Mouse (Mus musculus) embryo, embryonic 11.5 days (tissue): Measurements from ENCODE around the gene Snx1.

Experiments
- DNase-seq: peaks from one replicate; pipeline ENCODE4 v3.0.0-alpha.2; 2012; ENCODE audit warnings: low read depth, low spot score

Snx1 gene

DNA sequence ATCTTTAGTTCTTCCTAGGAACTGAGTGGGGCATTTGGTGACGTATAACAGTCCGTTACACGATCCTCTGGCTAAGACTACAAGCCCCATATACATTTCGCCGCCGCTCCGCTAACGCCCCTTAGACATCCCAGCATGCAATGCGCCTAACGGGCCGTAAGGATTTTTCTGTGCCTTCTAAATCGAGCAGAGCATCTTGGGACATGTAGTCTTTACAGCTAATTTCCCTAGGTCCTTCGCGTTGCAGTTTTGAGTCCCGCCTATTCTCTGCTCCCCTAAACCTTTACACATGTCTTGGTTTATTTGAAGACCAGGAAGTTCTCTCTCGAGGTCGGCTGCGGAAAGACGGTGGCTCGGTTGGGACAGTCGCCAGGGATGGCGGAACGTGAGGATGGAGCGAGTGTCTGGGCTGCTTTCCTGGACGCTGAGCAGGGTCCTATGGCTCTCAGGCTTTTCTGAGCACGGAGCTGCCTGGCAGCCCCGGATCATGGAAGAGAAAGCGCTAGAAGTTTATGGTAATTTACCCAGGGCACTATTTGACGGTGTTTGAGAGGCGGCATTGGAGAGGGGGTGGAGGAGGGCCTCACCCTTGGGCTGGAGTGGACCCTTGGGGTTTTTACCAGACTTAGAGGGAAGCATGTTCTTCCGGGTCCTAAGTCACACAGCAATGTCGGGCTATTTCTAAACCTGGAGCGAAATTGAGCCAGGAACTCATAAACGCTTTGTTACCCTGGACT is at the start of gene Snx1, which contains the start of gene Ciao2a:
TSS of gene Snx1 (minus strand) at position 132 of the 737 bp plus-strand sequence.
TSS of gene Ciao2a (plus strand) at position 156 of the 737 bp plus-strand sequence.
- peak; percentile 92 for DNase-seq

DNA sequence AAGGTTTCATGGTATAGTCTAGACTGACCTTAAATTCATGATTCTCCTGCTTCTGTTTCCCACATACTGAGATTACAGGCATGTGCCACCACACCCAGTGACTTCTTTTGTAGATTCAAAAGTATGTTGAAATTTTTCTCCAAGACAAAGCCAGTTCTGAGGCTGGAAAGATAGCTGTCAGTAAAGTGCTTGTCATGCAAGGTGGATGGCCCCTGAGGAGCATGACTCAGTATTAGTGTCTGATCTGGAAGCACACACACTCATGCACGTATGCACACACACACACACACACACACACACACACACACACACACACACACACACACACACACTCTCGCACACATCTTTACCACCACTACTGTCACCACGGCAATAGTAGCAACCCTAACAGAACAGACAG is 48.6 kb upstream of the Snx1 start:
- no peak for DNase-seq

DNA sequence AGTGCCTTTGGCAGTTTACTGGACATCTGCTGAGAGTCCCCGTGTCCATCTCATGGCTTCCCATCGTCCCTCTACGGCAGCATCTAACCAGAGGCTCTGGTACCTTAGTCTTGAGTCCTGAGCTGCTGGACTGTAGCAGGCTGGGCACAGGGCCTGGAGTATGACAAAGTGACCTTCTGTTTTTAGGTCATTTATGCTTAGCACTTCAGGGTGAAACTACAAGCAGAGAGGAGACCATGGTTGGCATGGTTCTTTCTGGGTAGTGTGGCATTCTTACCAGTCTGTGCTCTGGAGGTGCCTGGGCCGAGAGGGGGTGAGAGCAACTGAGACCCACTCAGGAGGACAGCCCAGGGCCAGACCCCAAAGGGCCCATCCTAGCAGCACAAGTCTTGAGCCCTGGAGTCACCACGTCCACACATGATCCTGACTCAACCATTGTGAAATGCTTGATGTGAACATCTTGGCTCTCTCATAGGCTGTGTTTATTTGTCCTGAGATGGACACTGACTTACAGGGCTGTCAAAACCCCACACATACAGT is 47.0 kb upstream of the Snx1 start:
- no peak for DNase-seq

DNA sequence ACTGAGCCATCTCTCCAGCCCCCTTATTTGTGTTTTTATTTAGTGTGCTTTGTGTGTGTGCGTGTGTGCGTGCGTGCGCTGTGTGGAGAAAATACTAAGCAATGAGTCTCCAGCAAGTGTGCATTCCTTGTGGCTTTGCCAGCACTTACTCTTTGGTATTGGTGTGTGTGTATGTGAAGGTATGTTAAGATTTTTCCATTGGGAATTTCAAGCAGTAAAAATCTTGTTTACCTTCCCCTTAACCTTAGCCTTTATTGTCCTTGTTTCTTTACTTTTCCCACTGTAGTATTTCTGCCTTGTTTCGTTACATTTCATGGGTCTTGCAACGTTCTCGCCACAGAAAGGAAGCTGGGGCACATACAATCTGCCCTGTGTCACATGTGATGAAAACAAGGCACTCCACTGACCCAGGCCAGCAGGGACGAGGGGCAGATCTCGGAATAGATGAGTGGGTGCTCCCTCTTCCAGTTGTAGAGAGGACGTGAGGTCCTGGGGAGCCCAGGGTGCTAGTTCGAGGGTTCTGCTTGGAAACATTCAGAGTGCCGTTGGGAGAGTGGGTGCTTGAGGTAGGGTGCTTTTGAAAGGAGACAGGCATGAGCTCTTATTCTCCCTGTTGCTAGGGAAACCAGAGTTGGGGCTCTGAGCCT is 45.0 kb upstream of the Snx1 start:
- DNase-seq: no peak

DNA sequence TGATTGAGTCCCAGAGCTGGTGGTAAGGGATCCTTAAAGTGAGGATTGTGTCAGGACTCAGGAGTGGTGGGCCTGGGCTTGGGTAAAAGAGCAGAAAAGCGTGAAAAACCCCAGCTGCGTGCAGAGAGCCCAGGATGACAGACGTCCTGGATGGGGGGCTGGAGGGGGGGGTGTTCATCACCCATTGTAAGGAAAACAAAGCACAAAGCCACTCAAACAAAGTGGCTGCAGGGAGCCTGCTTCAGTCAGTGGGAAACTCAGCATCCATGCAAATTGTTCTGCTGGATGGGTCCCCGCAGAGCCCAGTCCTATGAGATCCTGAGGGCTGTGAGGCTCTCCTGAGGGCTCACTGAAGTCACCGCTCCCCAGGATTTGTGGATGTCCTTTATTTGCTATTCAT is 44.1 kb upstream of the Snx1 start:
- no peak for DNase-seq

DNA sequence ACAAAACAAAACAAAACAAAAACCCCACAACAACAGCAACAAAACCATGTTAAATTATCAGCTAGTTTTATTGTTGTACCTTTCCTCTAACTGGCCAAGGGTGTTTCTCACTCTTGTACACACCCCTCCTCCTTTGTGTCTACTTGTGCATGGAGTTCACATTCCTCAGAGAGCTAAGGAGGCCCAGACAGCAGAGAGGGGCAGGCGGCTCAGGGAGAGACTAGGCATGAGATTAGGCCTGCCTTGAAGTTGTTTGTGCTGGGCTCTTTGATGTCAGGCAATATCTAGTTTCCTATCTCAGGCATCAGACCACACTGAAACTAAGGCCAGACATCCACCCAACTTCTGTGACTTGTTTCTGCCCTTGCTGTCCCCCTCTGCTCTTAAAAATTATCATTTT is 41.8 kb upstream of the Snx1 start:
- no peak for DNase-seq

DNA sequence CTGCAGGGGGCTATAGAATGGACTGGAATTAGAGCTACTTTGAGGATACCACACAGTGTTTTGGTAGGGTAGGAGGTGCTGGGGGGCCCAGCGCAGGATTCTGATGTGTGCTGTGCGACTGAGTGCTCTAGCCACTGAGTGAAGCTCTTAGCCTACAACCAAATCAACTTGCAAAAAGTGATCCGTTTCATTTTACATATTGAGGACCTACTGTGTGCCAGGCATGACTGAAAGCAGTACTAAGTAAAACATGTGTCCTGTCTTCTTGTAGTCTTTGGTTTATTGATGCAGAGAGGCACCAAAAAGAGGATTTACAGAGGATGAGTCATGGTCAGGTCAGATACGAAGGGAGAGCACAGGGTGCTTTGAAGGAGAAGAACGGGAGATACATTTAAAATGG is 40.8 kb upstream of the Snx1 start:
- no peak for DNase-seq

DNA sequence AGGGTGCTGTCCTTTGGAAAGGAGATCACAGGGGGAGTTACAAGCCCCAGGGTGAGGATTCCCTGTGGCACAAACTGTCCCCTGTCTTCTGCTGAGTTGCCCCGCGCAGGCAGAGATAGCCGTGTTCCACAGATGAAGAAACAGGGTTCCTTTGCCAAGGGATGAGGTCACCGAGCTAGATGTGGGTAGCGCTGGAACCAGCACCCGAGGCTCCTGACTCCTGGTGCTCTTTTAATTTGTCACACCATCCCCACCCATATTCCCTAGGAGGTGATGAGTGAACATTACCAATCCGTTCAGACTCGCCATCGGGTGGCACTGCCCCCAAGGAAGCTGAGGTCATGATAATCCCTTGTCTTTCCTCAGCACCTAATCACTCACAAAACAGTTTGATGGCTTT is 36.6 kb upstream of the Snx1 start:
- no peak for DNase-seq

DNA sequence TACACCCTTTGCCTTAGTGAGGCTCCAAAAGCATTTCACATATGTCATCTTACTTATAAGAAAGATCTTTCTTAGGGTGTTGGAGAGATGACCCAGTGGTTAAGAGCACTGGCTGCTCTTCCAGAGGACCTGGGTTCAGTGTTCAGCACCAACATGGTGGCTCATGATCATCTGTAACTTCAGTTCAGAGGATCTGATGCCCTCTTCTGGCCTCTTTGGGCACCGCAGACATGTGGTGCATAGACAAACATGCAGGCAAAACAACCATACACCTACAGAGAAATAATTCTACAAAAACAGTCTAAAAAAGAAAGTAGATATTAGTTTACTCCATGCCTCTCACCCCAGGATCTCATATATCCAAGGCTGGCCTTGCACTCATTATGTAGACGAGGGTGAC is 33.8 kb upstream of the Snx1 start:
- DNase-seq: no peak

DNA sequence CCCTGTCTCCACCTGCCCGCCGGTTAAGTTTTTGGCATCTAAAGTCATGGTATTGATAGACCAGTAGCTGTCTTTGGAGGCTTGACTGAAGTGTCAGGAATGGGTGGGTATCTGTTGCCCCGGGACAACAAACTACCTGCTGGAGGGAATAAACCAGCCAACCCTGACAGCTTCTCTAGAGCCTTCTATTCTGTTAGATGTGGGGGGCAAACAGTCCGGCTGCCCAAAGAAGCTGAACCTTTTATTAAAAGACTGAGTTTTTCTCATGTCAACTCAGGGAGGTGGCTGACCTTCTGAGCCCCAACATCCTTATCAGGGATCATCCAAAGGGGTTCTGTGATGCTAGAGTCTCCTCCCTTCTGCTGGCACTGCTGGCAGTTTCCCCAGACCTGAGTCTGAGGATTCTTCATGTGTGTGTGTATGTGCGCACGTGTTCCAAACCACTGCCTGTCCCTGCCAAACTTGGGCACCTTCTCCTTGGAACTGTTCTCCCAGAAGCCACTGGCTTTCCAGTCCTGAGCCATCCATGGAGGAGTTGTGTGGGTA is 32.6 kb upstream of the Snx1 start:
- no peak for DNase-seq

DNA sequence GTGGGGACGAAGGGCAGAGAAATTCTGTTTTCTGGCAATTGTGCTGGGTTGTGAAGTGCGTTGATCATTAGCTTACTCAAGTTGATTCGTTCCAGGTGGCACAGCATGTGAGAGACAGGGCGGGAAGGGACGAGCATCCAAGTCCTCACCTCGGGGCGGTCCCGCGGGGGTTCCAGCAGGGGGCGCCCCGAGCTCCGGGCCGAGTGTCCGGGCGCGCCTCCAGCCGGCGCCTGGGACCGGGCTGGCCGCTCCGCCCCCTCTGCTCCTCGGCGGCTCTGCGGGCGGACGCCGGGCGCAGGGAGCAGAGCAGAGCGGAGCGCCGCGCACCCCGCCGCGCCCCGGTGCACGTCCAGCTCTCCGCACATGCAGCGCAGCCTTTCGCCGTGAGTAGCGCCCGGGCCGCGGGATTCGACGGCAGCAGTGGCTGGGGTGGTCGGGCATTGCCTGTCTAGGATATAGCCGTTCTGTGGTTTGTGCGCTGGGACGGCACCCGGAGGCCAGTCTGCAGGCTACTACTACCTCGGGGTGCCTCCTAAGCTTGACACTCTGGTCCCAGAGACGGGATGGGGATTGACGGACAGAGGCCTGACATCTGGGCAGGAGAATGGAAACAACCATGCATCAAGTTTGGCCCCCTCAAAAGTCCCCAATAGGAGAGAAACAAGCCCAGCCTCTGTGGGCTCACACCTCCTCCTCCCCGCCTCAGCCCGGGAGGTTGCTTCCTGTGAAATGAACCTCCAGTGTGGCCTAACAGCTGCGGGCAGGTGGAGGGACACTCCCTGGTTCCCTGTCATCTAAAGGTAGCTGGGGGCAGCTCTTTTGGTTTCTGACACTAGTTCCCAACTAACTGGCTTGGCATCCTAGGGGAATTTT is 31.8 kb upstream of the Snx1 start, which contains the start of gene Dapk2:
TSS of gene Dapk2 (plus strand) at position 266 of the 873 bp plus-strand sequence.
- peak; percentile 62 for DNase-seq

DNA sequence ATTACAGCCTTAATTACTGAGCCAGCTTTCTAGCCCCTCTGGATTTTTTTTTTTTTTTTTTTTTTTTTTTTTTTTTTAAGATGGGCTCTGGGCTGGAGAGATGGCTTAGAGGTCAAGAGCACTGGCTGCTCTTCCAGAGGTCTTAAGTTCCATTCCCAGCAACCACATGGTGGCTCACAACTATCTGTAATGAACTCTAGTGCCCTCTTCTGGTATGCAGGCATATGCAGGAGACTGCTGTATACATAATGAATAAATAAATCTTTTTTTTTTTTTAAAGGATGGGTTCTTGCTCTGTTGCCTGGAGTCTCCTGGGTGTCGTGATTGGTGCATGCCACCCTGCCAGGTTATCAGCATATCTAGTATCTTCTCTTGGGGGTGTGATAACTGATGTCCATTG is 29.1 kb upstream of the Snx1 start:
- DNase-seq: no peak

DNA sequence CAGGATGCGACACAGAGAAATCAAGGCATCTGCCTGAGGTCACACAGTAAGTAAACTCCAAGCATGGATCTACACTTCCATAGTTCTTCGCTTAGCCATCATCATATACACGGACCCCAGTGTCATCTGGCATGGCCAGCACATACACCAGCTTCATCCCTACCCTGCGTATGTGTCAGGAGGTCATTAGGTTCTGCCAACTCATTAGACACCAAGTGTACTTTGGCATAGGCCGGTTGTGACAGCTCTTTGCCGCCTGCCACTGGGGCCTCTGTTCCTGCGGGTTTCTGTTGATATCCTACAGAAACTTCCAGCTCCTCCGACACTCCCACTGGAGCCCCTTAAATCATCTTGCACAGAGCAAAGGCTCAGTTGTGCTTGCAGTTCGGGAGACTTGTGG is 27.6 kb upstream of the Snx1 start:
- no peak for DNase-seq

DNA sequence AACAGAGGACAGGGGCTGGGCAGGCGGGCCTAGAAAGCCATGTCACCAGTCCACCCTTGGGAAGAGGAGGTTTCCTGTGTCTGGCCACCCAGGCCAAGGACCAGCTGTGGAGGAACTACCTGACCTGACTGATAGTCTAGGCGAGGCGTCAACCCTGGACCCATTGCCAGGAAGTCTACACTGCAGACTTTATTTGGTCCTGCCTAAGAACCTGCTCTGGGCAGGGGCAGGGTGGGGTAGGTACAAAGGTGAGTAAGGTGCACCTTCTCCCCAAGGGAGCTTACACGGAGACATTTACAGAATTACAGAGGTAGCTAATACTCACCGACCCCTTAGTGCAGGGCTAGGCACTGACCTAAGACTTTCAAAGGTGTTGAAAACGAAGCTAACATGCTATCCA is 27.2 kb upstream of the Snx1 start:
- DNase-seq: no peak

DNA sequence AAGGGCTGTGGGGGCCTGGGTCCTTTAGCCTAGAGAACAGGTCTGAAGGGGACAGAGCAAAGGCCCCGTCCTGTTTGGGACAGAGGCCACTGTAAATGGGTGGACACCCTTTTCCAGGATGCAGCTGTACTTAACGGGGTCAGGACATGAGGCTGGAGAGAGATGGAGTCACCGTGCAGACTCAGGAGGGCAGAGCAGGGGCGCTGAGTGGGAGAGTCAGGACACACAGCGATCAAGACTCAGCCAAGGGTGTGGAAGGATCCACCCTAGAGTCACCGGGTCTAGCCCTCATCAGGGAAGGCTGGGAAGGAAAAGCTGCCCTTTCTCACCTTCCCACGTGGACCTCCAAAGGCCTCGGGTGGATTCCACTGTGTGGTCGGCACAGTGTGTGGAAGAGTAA is 25.6 kb upstream of the Snx1 start:
- no peak for DNase-seq

DNA sequence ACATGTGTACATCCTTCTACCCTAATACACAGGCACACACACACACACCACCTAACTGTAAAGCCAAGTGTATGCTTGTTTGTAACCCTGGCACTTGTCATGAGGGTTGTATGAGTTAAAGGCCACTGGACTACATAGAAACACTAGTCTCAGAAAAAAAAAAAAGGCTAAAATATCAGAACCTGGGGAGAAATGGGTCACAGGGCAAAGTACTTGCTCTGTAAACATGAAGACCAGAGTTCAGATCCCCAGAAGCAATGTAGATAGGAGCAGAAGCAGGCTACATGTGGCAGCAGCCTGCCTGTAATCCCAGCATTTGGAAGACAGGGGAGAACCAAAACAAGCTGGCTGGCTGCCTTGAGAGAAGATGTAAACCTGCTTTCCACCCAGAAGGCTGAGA is 19.8 kb upstream of the Snx1 start:
- no peak for DNase-seq

DNA sequence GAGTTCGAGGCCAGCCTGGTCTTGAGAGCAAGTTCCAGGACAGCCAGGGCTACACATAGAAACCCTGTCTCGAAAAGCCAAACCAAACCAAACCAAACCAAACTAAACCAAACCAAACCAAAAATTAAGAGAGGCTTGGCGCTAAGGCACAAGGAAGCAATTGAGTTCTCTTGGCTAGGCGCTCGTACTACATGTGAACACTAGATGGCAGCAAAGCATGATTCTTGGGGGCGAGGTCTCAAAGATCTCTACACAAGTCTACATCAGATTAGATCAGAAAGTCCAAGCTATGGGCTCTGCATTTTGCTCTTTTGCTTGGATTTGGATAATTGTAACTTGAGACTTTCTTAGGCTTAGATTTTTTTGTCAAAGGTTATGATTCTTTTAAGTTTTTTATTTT is 17.9 kb upstream of the Snx1 start:
- peak; percentile 71 for DNase-seq

DNA sequence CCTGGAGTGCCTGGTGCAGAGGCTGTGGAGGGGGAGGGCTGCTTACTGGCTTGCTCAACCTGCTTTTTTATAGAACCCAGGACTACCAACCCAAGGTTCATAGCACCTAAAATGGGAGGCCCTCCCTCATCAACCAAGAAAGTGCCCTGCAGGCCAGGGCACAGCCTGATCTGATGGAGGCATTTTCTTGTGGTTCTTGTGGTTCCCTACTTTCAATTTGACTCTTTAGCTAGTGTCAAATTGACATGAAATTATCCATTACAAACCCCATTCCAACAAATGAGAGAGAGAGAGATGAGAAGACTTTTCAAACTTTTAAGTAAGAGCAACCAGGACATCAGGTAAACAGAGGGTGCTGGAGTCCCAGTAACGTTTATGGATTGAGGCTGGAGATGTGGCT is 15.9 kb upstream of the Snx1 start:
- DNase-seq: no peak

DNA sequence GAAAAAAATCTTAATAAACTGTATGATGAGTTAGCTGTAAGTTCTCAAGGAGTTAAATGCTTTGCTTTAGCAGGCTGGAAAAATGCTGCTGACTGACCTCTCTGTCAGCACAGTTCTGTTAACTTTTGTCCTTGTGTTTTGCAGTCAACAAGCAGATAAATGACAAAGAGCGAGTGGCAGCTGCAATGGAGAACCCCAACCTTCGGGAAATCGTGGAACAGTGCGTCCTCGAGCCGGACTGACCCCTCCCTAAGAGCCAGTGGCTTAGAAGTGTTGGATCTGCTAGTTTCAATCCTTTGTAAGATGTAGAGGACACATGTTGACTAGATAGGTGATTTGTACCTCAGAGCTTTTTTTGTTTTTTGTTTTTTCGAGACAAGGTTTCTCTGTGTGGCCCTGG is 11.8 kb upstream of the Snx1 start:
- DNase-seq: no peak

DNA sequence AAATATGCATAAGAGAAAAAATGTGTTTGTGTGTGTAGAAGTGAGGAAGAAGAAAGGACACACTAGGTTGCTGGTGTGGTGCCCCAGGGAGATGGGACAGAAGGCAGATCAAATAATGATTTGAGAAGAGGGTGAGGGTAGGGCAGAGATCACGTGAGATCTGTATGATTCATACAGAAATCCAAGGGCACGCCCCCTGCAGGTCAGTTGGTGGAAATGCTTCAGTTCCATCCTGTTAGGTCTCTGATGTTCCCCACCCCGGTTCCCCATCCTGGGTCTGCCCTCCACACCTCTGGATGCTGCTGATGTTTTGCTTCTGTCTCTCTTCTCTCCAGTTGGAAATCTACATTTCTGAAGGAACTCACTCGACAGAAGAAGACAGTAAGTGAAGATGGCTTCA is 9.6 kb upstream of the Snx1 start:
- DNase-seq: no peak

DNA sequence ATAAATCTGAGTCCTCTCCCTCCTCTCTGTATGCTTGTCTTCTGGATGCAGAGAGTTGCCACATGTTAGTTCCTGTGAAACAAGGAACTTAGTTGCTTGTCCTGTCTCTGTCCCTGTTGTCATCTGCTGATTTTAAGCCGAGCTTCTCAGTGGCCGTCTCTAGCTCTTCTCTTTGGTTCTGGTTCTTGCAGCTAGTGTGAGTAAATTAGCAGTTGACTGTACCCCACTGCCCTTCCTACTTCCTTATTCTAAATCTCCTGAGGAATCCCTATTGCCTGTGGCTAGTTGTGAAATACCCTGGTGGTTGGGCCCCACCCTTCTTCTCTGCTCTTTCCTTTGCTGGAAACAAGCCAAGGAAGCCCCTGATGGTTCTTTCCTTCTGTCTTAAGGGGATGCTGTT is 5.1 kb upstream of the Snx1 start:
- DNase-seq: no peak

DNA sequence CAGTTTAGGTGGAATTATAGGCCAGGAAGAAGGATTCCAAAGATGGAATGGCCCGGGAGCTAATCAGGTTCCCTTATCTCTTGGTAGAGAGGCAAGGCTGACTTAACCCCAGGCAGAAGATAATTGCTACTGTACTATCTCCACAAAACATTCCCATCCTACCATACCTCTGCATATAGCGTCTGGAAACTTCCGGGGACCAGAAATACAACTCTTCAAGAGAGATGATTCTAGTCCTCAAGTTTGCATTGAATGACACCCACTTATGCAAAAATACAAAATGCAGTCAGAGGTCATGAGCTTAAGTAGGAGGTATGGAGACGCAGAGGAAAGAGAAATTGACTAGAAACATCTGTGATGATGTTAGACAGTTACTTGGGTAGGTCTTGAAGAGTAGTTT is 1.5 kb upstream of the Snx1 start:
- no peak for DNase-seq
